ENCODE assay signal across 11 mouse cellular contexts in the genomic region with DNA sequence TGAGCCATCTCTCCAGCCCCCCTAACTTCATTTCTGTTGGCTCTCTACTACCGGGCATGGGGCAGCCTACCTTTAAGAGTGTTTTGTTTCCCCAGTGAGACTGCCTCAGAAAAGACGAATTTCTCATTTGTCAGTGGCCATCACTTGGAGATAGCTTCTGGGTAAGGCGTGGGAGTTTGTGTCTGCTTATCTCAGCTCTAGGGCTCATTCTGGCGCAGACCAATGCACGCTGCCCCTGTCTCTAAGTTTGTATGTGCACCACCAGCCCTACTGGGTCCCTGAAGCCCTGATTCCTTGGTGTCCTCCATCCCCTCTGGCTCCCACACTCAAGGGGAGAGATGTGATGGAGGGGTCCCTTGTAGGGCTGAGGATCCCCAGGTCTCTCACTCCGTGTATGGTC.
DNase-seq lines count a peak whose midpoint lies in the region; ATAC-seq lines count a peak whose summit lies in the region.
"Had no signal": no experiment of that assay in that cellular context is flagged by ENCODE, and none has a peak within 500 bp of the region (broad histone marks: within the 10 kb centered on the region; RNA-seq: fewer than 3 reads in every experiment).

No protein-coding gene starts in this region.

- peak; percentile 63 for ATAC-seq in liver, embryonic 12.5 days
- ATAC-seq: intestine, postnatal 0 days had no signal

- no peak for DNase-seq in heart, embryonic 10.5 days (ENCODE audit: low spot score)
- no peak for DNase-seq in heart, postnatal 14 days
- DNase-seq in spleen, adult 12 weeks (ENCODE audit: low spot score): peak; percentile 17
- DNase-seq in spleen, adult 18-20 months: no peak
- DNase-seq in MN1 (ENCODE audit: low spot score): no peak
- DNase-seq in thymus, postnatal 0 days (ENCODE audit: low spot score): no peak
- DNase-seq in gastrocnemius, postnatal 14 days: no peak

- H3K27ac ChIP-seq in heart, embryonic 10.5 days: peak overlapping the region; percentile 47; the same call in 1 of the 2 replicates
- H3K27ac ChIP-seq in liver, embryonic 12.5 days: peak overlapping the region; percentile 93
- H3K27ac ChIP-seq: limb, embryonic 12.5 days; midbrain, embryonic 12.5 days had no signal

- no peaks in the 10 kb centered on the region for H3K27me3 ChIP-seq in heart, embryonic 10.5 days (ENCODE audit: insufficient read depth, poor library complexity, severe bottlenecking)
- H3K27me3 ChIP-seq in liver, embryonic 12.5 days (replicated peaks): peaks cover 2% of the 10 kb centered on the region

- peak overlapping the region; percentile 70 for H3K9ac ChIP-seq in liver, embryonic 12.5 days
- H3K9ac ChIP-seq: limb, embryonic 12.5 days; midbrain, embryonic 12.5 days had no signal

- peaks cover 10% of the 10 kb centered on the region; the same call in 1 of the 2 replicates for H3K4me1 ChIP-seq in heart, embryonic 10.5 days
- H3K4me1 ChIP-seq in liver, embryonic 12.5 days: peaks cover 63% of the 10 kb centered on the region

- WGBS in heart, embryonic 10.5 days: 50% methylated on average over 6 of the region's 6 CpGs
- 14% methylated on average over 6 of the region's 6 CpGs for WGBS in liver, embryonic 12.5 days (ENCODE audit: insufficient replicate concordance)

- H3K4me3 ChIP-seq in heart, embryonic 10.5 days: no peak overlapping the region
- H3K4me3 ChIP-seq in liver, embryonic 12.5 days: peak overlapping the region; percentile 42
- H3K4me3 ChIP-seq: limb, embryonic 12.5 days; midbrain, embryonic 12.5 days had no signal

- intact Hi-C loops in heart, postnatal 14 days (cut with DNase I): loop anchor here (2.0 to 5.0 kb wide), 2 partner anchors 79 to 332 kb away; a partner anchor contains a TSS
- intact Hi-C loops in gastrocnemius, postnatal 14 days (cut with DNase I; ENCODE audit: low total_unique reads): loop anchor here (2.0 to 10.0 kb wide), 2 partner anchors 172 to 336 kb away; a partner anchor contains a TSS

- H3K4me2 ChIP-seq in liver, embryonic 12.5 days: peak overlapping the region; percentile 74
- H3K4me2 ChIP-seq: limb, embryonic 12.5 days; midbrain, embryonic 12.5 days had no signal

- no peaks in the 10 kb centered on the region for H3K36me3 ChIP-seq in heart, embryonic 10.5 days
- no peaks in the 10 kb centered on the region for H3K36me3 ChIP-seq in liver, embryonic 12.5 days
- H3K36me3 ChIP-seq: limb, embryonic 12.5 days; midbrain, embryonic 12.5 days had no signal

- no peaks in the 10 kb centered on the region for H3K9me3 ChIP-seq in heart, embryonic 10.5 days
- no peaks in the 10 kb centered on the region for H3K9me3 ChIP-seq in liver, embryonic 12.5 days (replicated peaks)
- H3K9me3 ChIP-seq: limb, embryonic 12.5 days; midbrain, embryonic 12.5 days had no signal
